Mouse (Mus musculus): ENCODE measurements around the gene Nsun3. TPM values are rescaled to one million over a fixed set of nuclear protein-coding genes. Genes with fewer than 3 reads are reported as not detected.

The Nsun3 gene
- total RNA-seq (2021): 1 to 10 TPM; 4.5 to 5.6 TPM
- long read RNA-seq, experiment 1, partial matches to known transcripts: 0 of 1 reads
- long read RNA-seq, experiment 1, other reads (novel, unspliced or antisense): 1 of 1 reads
- long read RNA-seq, experiment 2: 0 reads

GRCm38 (mm10) chr16:62786621-62787331 lies at the start of gene Nsun3:
Nsun3 (minus strand) TSS chr16:62786818.
- DNase-seq (ENCODE audit: low spot score): peak; percentile 94

DNA sequence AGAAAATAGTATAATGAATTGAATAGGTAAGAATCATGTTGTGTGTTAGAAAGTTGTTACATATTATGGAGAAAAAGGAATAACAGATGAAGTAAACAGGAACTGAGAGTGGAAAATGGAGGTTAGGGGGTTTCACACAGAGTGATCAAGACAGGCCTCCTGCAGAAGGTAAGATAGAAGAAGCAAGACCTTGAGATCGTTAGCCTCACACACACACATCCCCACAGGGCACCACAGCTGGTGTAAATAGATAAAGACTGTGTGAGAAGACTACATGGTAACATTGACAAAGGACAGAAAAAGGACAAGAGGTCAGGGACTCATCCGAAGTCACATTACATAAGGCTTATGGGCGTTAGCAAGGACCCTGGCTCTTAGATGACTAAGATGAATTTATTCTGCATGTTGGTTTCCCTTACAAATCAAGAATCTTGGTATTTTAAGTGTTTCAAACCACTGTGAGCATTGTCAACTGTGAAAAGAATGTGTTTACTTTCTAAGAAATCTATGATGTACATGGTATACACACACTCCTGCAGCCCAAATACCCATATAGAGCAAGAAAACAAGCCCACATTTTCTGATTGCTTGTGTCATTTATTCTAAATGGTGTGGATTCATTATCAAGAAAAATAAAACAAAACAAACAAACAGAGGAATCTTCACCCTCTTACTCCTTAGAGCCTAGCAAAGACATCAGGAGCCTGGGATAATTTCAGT lies 47.6 kb upstream of the Nsun3 start:
- no peak for DNase-seq (ENCODE audit: low spot score)

- peak; percentile 39 for DNase-seq (ENCODE audit: low spot score)
Measured at GRCm38 (mm10) chr16:62832481-62832880, 45.9 kb upstream of the Nsun3 start.

DNA sequence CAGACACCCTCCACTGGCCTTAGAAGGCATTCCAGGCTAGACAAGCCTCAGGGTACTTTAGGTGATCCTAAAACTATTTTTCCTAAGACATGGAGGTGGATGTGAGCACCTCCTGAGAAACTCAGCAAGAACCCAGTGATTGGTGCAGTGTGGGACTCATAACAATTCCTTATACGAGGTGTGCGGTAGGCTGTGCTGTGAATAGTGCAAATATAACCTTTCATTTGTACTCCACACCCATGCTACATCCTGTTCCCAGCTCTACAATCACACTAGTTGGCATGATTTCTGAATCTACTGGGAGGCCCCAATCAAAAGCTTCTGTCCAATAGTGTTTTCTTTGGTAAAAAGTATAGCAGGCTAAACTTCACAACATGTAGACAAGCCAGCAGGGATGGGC lies 45.4 kb upstream of the Nsun3 start:
- no peak for DNase-seq (ENCODE audit: low spot score)

DNA sequence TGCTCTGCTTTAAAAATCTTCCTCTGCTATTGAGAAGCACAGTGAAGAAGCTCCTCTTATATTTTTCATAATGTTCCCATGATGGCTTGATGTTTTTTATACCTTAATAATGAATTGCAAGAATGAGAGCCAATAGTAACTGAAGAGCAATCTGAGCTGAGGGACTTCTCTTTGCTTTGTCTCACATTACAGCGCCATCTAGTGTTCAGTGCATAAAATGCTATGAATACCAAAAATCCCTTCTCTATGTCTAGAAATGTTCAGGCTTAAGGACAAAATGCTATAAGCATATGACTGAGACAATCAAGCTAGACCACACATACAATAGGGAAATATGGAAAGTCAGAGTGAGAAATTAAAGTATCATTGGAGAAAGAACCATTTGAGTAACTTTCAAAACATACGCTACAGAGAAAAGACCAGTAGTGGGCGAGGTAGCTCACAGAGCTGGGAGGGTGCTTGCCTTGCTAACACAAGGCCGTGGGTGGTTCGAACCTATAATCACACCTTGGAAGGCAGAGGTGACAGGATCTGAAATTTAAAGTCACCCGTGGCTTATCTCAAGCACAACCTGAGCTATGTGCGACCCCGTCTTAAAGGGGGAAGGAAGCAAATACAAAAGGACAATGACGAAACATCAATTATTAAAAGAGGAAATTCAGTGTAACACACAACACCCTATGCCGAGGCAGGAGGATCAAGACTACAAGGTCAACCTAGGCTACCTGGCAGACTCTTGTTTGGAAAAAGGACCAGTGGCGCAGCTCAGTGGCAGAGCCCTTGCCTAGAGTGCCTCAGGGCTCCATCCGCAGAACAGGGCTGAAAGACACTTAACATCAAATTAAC lies 39.8 kb upstream of the Nsun3 start:
- peak; percentile 12 for DNase-seq (ENCODE audit: low spot score)

DNA sequence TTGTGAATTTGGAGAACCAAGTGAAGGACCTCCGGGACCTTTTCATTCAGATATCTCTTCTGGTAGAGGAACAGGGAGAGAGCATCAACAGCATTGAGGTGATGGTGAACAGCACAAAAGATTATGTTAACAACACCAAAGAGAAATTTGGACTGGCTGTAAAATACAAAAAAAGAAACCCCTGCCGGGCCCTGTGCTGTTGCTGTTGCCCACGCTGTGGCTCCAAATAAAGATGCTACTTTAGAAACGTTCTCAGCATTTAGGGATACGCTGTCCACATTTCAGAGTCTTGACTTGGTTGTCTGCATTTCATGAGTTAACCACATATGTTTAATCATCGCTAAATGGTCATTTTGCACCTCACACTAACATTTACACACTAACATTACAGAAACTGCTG lies 35.9 kb upstream of the Nsun3 start:
- DNase-seq (ENCODE audit: low spot score): no peak

- DNase-seq (ENCODE audit: low spot score): no peak
Measured at GRCm38 (mm10) chr16:62814491-62814890, 27.9 kb upstream of the Nsun3 start, which contains the start of gene Stx19. Stx19 (plus strand) TSS chr16:62814676.

GRCm38 (mm10) chr16:62813790-62814189 lies 27.2 kb upstream of the Nsun3 start:
- DNase-seq (ENCODE audit: low spot score): no peak

- DNase-seq (ENCODE audit: low spot score): no peak
Measured at GRCm38 (mm10) chr16:62810855-62811254, 24.2 kb upstream of the Nsun3 start.

- no peak for DNase-seq (ENCODE audit: low spot score)
Measured at GRCm38 (mm10) chr16:62807249-62807979, 20.8 kb upstream of the Nsun3 start.

DNA sequence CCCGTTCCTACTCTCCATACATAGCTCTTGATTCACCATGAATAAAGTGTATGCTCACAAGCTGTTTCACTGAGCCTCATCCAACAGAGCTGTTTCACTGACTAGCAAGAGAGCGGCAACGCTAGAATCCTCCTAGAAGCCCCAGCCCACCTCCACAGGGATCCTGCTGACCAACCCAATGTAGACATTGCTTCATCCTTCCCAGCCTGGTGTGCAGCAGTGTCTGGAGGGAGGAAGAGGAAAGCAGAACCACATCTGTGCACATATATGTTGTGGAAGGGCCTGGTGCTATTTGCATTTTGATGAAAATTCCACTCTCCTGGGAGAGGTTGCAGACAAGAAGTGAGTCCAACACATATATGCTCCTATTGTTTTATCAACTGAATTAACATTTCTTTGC lies 18.0 kb upstream of the Nsun3 start:
- no peak for DNase-seq (ENCODE audit: low spot score)

DNA sequence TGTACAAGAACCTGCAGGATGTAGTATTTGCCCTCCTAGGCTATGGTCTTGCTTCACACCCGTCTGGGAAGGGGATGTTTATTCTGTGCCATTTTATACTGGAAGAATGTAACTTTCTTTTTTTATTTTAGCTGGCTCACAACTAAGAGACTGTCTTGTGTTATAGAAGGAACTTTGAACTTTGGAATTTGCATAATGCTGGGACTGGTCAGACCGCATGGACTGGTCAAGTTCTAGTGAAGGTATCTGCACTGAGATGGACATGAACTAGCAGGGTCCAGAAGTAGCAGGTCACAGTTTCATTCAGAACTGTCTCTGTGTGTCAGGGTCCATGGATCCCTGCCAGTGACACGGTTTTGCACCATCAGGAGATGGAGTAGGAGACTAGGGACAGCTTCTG lies 13.2 kb upstream of the Nsun3 start:
- DNase-seq (ENCODE audit: low spot score): no peak

DNA sequence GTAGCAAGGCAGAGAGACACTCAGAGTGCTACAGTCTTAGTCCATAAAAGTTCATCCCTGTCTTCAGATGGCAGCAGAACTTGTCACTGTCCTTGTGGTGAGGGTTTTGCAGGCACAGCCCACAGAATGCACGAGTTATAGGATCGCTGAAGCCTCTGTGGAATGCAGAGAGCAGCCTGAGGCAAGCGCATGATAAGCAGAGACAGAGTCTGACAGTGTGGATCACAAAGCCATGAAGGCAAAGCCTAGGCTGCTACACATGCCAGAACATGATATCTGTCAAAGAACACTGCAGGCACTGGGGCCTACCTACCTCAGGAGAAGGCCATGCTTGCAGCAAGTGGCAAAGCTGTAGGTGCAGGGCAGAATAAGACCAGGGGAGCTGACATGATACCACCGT lies 12.8 kb upstream of the Nsun3 start:
- DNase-seq (ENCODE audit: low spot score): no peak

DNA sequence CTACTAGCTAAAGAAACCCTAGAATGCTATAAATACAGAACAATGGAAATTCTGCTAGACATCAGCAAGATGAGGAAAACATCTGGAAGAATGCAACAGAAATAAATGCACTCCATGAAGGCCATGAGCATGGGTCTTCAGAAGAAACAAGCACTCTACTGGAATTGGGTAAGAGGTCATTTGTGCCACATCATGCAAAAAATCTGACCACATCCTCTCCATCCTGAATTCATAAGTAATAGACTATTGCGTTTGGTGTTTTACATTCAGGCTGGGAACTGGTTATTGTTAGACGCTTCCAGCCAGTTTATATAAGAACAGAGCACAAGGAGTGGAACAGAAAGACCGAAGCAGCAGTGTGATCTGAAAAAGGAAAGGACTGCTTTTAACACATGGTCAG lies 12.2 kb upstream of the Nsun3 start:
- DNase-seq (ENCODE audit: low spot score): no peak

DNA sequence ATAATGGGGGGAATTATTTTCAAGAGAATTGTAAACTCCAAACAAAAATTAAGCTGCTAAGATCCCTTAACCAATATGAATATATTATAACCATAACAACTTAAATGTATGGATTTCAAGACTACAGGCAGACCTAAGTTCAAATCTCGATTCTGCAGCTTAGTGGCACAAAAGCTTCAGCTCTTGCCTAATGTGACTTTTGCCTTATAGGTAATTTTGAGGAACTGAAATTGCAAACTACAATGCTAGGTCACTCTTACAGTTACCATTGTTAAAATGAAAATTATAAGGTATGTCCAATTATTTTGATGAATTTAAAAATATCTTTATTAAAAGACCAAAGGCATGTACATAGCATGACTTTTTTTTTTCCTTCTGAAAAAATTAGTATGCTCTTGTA lies 10.0 kb upstream of the Nsun3 start:
- DNase-seq (ENCODE audit: low spot score): no peak

DNA sequence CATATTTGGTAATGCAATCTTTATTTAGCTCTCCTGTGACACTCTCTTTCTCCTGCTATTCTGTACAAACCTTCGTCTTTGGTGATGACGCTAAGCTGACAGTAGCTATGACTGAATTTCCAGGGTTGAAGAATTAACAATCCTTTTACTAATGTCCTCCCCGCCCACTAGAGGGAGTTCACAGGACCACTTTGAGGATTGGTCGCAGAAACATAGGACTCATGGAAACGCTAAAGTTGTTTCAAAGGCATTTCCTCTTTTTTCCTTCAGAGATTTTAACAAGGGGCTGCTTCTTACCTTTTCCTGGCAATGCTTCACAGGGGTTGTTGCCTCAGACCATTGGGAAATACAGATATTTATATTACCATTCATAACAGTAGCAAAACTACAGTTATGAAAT lies 4.4 kb downstream of the Nsun3 start:
- DNase-seq (ENCODE audit: low spot score): no peak

DNA sequence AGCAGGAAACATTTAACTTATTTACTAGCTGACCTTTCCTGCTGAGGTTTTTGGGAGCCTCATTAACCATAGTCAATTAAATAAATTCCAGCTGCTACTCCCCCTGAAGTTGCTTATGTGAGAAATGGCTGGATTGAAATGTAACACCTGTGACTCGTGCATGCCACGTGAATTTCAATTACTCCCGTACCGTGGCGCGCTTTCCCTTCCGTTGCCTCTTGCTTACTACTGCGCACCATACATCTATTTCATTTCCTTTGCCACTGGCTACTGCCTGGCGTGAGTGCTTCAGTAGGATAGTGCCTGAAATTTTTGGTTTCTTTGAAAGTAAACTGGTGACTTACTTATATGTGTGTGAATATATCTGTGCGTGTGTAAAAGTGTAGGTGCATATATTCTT lies 8.3 kb downstream of the Nsun3 start:
- DNase-seq (ENCODE audit: low spot score): no peak

- no peak for DNase-seq (ENCODE audit: low spot score)
Measured at GRCm38 (mm10) chr16:62776034-62776433, 10.6 kb downstream of the Nsun3 start.

- DNase-seq (ENCODE audit: low spot score): no peak
Measured at GRCm38 (mm10) chr16:62773462-62773861, 13.2 kb downstream of the Nsun3 start.

GRCm38 (mm10) chr16:62758340-62758739 lies 28.3 kb downstream of the Nsun3 start:
- no peak for DNase-seq (ENCODE audit: low spot score)

DNA sequence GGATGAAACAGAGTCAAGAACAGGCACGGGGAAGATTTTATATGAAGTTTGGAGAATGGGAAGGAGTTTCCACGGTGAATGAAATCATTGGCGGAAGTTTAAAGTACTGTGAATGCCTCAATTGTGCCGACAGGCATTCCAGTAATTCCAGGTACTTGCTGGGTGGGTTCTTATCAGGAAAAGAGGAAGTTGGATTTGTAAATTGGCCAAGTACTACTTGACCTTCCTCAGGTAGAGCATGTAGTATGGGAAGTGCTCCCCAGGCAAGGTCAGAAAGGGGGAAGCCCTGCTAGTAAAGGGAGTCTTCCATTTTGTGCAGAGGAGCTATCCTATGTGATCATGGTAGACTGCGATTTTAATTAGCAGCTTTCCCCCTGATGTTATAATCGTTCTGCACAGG lies 31.3 kb downstream of the Nsun3 start:
- DNase-seq (ENCODE audit: low spot score): no peak

Data from gastrocnemius, adult 18-20 months (tissue).